Mouse (Mus musculus) embryonic facial prominence, embryonic 11.5 days (tissue): ENCODE data around the gene Rfx7. TPM values are rescaled to one million over a fixed set of nuclear protein-coding genes. Genes with fewer than 3 reads are reported as not detected.

Source experiments
- ATAC-seq: fragments of 200-750 bp; cut with Nextera tagmentation; replicated peaks from 2 replicates; pipeline ENCODE4 v1.8.0; 2017; ENCODE audit warnings: low read depth; ENCODE audit not compliant: insufficient number of reproducible peaks, low FRiP score, low TSS enrichment
- DNase-seq: peaks from one replicate; pipeline ENCODE4 v3.0.0-alpha.2; 2015; ENCODE audit warnings: low spot score
- H3K27ac ChIP-seq: fragments of 300-500 bp; sonication (generic); replicated peaks from 2 replicates; pipeline ENCODE4 v1.5.1; 2014; ENCODE audit warnings: mild to moderate bottlenecking, low read depth, low read length, control low read depth
- H3K27me3 ChIP-seq: fragments of 300-500 bp; sonication (generic); 2 replicates; pipeline ENCODE4 v1.6.1; 2014; ENCODE audit warnings: mild to moderate bottlenecking, low read length, moderate library complexity, mixed read lengths; ENCODE audit not compliant: control insufficient read depth, insufficient read depth
- H3K36me3 ChIP-seq: fragments of 300-500 bp; sonication (generic); replicated peaks from 2 replicates; pipeline ENCODE4 v1.6.1; 2014; ENCODE audit warnings: low read depth, mild to moderate bottlenecking, low read length, moderate library complexity, mixed read lengths; ENCODE audit not compliant: control insufficient read depth, insufficient read depth
- H3K4me1 ChIP-seq: fragments of 300-500 bp; sonication (generic); 2 replicates; pipeline ENCODE4 v1.6.1; 2014; ENCODE audit warnings: low read length, mixed read lengths; ENCODE audit not compliant: control insufficient read depth, insufficient read depth
- H3K4me2 ChIP-seq: fragments of 300-500 bp; sonication (generic); 2 replicates; pipeline ENCODE4 v1.6.1; 2014; ENCODE audit warnings: low read depth, mild to moderate bottlenecking, control low read depth, low read length, moderate library complexity
- H3K4me3 ChIP-seq: fragments of 300-500 bp; sonication (generic); 2 replicates; pipeline ENCODE4 v1.5.1; 2014; ENCODE audit warnings: low read depth, low read length, control low read depth
- H3K9ac ChIP-seq: fragments of 300-500 bp; sonication (generic); replicated peaks from 2 replicates; pipeline ENCODE4 v1.6.1; 2014; ENCODE audit warnings: mild to moderate bottlenecking, control low read depth, low read length
- H3K9me3 ChIP-seq: fragments of 300-500 bp; sonication (generic); replicated peaks from 2 replicates; pipeline ENCODE4 v1.6.1; 2016; ENCODE audit warnings: mild to moderate bottlenecking, low read length, inconsistent platforms, mixed read lengths; ENCODE audit not compliant: control insufficient read depth
- WGBS: fragments of 180-500 bp; shearing (Covaris S2); extraction: QIAGEN DNeasy Blood & Tissue Kit; methylation state at CpG from one replicate; pipeline ENCODE4 v1.1.7; 2014; 5-methylcytosine and 5-hydroxymethylcytosine counted together
- polyA plus RNA-seq: library from polyadenylated mRNA; unstranded; fragments of >200 nt; fragmentation: Nextera tagmentation; extraction: Ambion mirVana; gene quantifications from 2 replicates; pipeline ENCODE4 v1.2.1, GENCODE M21; 2014

Rfx7 gene
- polyA plus RNA-seq, 1 experiment from 2014 or later, result 19.9 TPM

DNA sequence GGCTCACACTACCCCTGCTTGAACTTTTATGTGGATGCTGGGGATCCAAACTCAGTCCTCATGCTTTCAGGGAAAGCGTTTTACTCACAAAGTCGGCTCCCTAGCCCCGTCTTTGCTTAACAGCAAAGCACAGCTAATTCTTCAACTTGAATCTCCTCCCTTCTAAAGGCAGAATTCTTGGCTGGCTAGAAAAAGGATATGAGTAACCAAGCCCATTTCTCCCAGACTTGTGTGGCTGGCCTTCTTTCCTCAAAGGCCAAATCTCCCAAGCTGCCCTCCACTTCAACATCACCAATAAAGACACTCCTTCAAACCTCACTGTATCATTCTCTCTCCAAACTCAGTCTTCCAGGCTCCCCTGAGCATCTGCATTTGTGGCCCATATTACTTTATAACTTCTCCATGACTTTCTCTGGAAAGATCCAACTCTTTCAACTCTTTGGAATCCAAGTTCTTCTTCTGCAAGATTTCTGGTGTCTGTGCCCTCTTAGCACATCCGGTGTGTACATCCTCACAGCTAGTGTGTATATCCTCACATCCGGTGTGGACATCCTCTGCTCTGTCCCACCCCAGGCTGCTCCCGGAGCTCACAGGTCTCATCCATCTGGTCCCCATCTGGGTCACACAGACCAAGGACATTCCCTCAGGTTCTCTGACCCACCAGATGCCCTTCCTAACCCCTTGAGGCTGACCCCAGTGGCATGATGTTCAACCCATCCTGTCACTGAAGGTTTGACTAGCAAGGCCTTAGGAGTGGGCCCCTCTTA is 111.8 kb downstream of the Rfx7 start:
- no peak for ATAC-seq
- Histone ChIP-seq H3K9me3 (no peaks in the 10 kb centered on the region), H3K4me1 (0 out of 2 replicates have a peak, but pooled peaks cover 2% of the 10 kb centered on the region), H3K4me2 (no peak overlapping the region), H3K27ac (0 out of 2 replicates have a peak overlapping the region, but pooled peaks have one; percentile 3), H3K9ac (no peak overlapping the region), H3K27me3 (no peaks in the 10 kb centered on the region), H3K36me3 (no peaks in the 10 kb centered on the region), H3K4me3 (no peak overlapping the region)
- DNase-seq, result no peak
- 61% methylated on average over 6 of the region's 6 CpGs for WGBS

- Histone ChIP-seq H3K36me3 (no peaks in the 10 kb centered on the region), H3K9me3 (no peaks in the 10 kb centered on the region), H3K27me3 (no peaks in the 10 kb centered on the region), H3K4me3 (no peak overlapping the region), H3K9ac (no peak overlapping the region), H3K4me1 (0 out of 2 replicates have a peak, but pooled peaks cover 2% of the 10 kb centered on the region), H3K27ac (0 out of 2 replicates have a peak overlapping the region, but pooled peaks have one; percentile 3), H3K4me2 (no peak overlapping the region)
- DNase-seq (no peak), ATAC-seq (no peak)
- WGBS, result 18% methylated on average over 6 of the region's 6 CpGs
Measured at GRCm38 (mm10) chr9:72644418-72645110, 112.5 kb downstream of the Rfx7 start.

GRCm38 (mm10) chr9:72649781-72650180 is 117.7 kb downstream of the Rfx7 start:
- DNase-seq (no peak), ATAC-seq (no peak)
- Histone ChIP-seq H3K9ac (no peak overlapping the region), H3K27ac (no peak overlapping the region), H3K9me3 (no peaks in the 10 kb centered on the region), H3K4me1 (peaks cover 3% of the 10 kb centered on the region; the same call in 1 of the 2 replicates), H3K4me2 (no peak overlapping the region), H3K4me3 (no peak overlapping the region), H3K27me3 (no peaks in the 10 kb centered on the region), H3K36me3 (no peaks in the 10 kb centered on the region)
- 68% methylated on average over 2 of the region's 2 CpGs for WGBS

GRCm38 (mm10) chr9:72652961-72653360 is 120.9 kb downstream of the Rfx7 start:
- H3K9me3 ChIP-seq, result no peaks in the 10 kb centered on the region
- DNase-seq, result peak; percentile 89
- H3K27me3 ChIP-seq, result no peaks in the 10 kb centered on the region
- H3K4me3 ChIP-seq, result no peak overlapping the region
- 9% methylated on average over 8 of the region's 8 CpGs for WGBS
- peak overlapping the region; percentile 75 for H3K27ac ChIP-seq
- H3K4me2 ChIP-seq, result no peak overlapping the region
- no peaks in the 10 kb centered on the region for H3K36me3 ChIP-seq
- H3K4me1 ChIP-seq, result peaks cover 6% of the 10 kb centered on the region
- peak; percentile 87 for ATAC-seq
- no peak overlapping the region for H3K9ac ChIP-seq

- ATAC-seq (peak; percentile 27), DNase-seq (peak; percentile 73)
- peaks cover 6% of the 10 kb centered on the region for H3K4me1 ChIP-seq
- H3K27ac ChIP-seq, result peak overlapping the region; percentile 75
- no peak overlapping the region for H3K4me3 ChIP-seq
- H3K27me3 ChIP-seq, result no peaks in the 10 kb centered on the region
- no peaks in the 10 kb centered on the region for H3K36me3 ChIP-seq
- no peaks in the 10 kb centered on the region for H3K9me3 ChIP-seq
- H3K9ac ChIP-seq, result no peak overlapping the region
- no peak overlapping the region for H3K4me2 ChIP-seq
- 14% methylated on average over 4 of the region's 4 CpGs for WGBS
Measured at GRCm38 (mm10) chr9:72653533-72653932, 121.5 kb downstream of the Rfx7 start.

DNA sequence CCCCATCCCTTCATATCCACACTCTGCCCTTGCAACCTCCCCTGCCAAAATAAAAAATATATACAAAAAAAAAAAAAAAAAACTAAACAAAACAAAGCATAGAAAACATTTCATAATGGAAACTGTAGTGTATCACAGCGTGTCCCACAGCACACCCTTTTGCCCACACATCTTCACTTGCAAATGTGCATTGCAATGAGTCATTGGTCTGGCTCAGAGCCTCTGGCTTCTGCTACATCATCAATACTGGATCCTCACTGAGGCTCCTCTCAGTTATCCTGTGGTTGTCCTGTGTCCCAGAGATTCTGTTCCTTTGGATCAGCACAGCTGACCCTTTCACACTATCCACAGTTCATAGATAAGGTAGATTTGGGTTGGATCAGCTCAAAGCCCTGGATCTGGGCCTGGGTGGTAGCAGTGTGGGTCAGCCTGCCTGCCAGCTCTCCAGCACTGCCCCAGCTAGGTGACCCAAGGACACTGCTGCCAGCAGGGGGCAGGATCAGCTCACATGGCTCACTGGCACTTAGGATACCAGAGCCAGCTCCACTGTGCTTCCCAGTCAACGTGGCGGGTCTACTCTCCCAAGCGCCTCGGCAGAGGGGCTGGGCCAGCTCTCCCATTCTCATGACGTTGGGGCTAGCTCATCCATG is 122.7 kb downstream of the Rfx7 start:
- H3K27me3 ChIP-seq, result no peaks in the 10 kb centered on the region
- peaks cover 6% of the 10 kb centered on the region for H3K4me1 ChIP-seq
- H3K9me3 ChIP-seq, result no peaks in the 10 kb centered on the region
- H3K36me3 ChIP-seq, result no peaks in the 10 kb centered on the region
- DNase-seq (peak; percentile 68), ATAC-seq (no peak)
- no peak overlapping the region for H3K4me3 ChIP-seq
- H3K9ac ChIP-seq, result no peak overlapping the region
- no peak overlapping the region for H3K4me2 ChIP-seq
- WGBS, result 73% methylated on average over 6 of the region's 6 CpGs
- H3K27ac ChIP-seq, result peak overlapping the region; percentile 65

DNA sequence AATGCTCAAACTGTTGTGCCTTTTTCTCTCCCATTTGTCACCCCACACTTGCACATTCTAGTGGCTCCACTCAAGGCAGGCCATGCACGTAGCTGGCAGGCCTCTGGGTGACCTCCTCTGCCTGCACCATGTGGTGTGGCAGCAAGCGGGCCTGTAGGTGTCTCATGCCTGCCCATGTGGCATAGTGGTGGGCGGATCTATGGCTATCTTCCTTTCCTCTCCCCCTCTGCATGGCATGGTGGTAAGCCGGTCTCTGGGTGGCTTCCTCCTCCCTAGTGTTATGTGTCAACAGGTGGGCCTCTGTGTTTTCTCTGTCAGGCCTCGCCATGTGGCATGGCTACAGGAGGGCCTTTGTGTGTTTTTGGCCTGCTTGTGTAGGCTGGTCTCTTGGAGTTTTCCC is 123.6 kb downstream of the Rfx7 start:
- Histone ChIP-seq H3K27ac (no peak overlapping the region), H3K9me3 (no peaks in the 10 kb centered on the region), H3K9ac (no peak overlapping the region), H3K4me2 (no peak overlapping the region), H3K27me3 (no peaks in the 10 kb centered on the region), H3K4me1 (peaks cover 6% of the 10 kb centered on the region), H3K4me3 (no peak overlapping the region), H3K36me3 (no peaks in the 10 kb centered on the region)
- DNase-seq (no peak), ATAC-seq (no peak)
- WGBS, result 71% methylated on average over 5 of the region's 5 CpGs
